Mouse (Mus musculus): ENCODE data around the gene Dlgap4.

DNA sequence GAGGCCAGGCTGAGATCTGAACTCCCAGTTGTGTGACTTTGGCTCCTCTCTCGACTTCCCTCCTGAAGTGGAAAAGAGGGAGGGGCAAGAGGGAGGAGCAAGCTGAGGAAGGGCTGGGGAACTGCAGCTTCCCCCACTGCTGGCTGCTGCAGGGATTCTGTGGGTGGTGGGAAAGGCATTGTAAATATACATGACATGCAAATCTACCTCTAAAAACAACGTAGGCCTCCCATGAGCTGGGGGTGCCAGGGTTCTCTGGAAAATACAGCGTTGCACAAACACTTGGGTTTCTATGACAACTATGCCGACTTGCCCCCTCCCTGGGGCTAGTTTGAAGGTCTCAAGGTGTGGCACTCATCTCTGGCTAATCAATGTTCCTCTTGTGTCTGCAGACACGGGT, 50.9 kb downstream of the Dlgap4 start:
- TF ChIP-seq MYOD1 (IDR thresholded peaks at IDR 0.05; ENCODE audit: control insufficient read depth, insufficient read length, low read depth) = no peak
- no peak for TF ChIP-seq CTCF (IDR thresholded peaks at IDR 0.05; ENCODE audit: control insufficient read depth, insufficient read depth, insufficient read length)
